Mouse (Mus musculus): ENCODE measurements around the gene Hmga1. TPM values are rescaled to one million over a fixed set of nuclear protein-coding genes. Genes with fewer than 3 reads are reported as not detected.

Hmga1 gene
- total and polyA plus RNA-seq, 3 experiments, result 43.8 to 88.7 (median 83.7) TPM

DNA sequence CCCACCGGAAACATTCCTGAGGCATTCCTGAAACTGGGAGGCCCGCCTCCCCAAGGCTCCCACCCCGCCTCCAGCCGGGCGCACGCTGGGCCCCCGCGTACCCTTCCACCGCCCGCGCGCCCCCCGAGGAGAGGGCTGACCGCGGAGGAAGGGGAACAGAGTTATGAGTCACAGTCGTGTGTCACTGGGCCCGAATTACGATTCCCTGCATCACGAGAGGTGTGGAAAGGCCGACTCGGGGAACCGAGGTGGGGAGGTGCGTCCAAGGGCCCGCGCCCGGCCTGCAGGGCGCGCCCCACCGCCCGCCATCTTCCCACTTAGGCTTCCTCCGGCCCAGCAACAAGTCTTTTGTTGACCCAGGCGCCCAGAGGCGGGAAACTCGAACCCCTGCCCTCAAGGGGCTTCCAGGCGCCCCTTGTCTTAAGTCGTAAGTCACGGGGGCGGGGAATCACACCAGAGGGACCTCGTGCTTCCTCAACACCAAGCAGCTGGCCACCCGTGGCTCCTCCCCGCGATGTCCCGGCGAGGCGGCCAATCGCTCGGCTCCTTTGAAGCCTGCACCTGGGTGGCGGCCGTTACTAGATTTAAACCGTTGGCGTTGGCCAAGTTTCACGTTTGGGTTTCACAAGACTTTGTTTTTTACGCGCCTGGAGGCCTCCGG lies 655 bp upstream of the Hmga1 start:
- H3K4me1 ChIP-seq (ENCODE audit: control insufficient read depth in 1 of 2, insufficient read depth in 2 of 2), result peaks cover 10 to 34% of the 10 kb centered on the region in 2 experiments
- H3K4me3 ChIP-seq (replicated peaks in 1 of 3; ENCODE audit: low read depth in 2 of 3, low read length in 2 of 3, poor library complexity in 1 of 3), result peak overlapping the region in 1 of 3 experiments; percentile 78
- TF ChIP-seq CTCF (conservative IDR thresholded peaks at IDR 0.05 in 1 of 2, IDR thresholded peaks at IDR 0.05 in 1 of 2; ENCODE audit: low read depth in 2 of 2, low read length in 2 of 2) (no peak), USF2 (conservative IDR thresholded peaks at IDR 0.05; ENCODE audit: low read depth, low read length) (no peak), EP300 (IDR thresholded peaks at IDR 0.05; ENCODE audit: low read length) (peak; percentile 38; the same call in 1 of the 2 replicates), POLR2A (IDR thresholded peaks at IDR 0.05; ENCODE audit: low read depth, low read length) (no peak), HCFC1 (IDR thresholded peaks at IDR 0.05; ENCODE audit: low read depth, low read length) (no peak; the same call in 1 of the 2 replicates), JUN (IDR thresholded peaks at IDR 0.05; ENCODE audit: insufficient read depth, low read depth, low read length) (no peak), KAT2A (IDR thresholded peaks at IDR 0.05; ENCODE audit: insufficient replicate concordance, low read length) (no peak), RCOR1 (conservative IDR thresholded peaks at IDR 0.05; ENCODE audit: low read depth, low read length) (0 out of 2 replicates have a peak, but pooled peaks have one; percentile 20), IRF4 (IDR thresholded peaks at IDR 0.05; ENCODE audit: low read depth, low read length) (no peak; the same call in 1 of the 2 replicates), JUND (conservative IDR thresholded peaks at IDR 0.05; ENCODE audit: low read depth, low read length) (no peak), USF1 (IDR thresholded peaks at IDR 0.05; ENCODE audit: low read depth, low read length) (no peak), ZKSCAN1 (IDR thresholded peaks at IDR 0.05; ENCODE audit: borderline replicate concordance, low read depth, low read length) (no peak), ELF1 (IDR thresholded peaks at IDR 0.05; ENCODE audit: low read depth, low read length) (no peak), NELFE (IDR thresholded peaks at IDR 0.05; ENCODE audit: low read depth, low read length) (no peak), ETS1 (conservative IDR thresholded peaks at IDR 0.05; ENCODE audit: low read depth, low read length) (peak; percentile 34; the same call in 1 of the 2 replicates), MAFK (IDR thresholded peaks at IDR 0.05; ENCODE audit: insufficient replicate concordance, low read length) (no peak), ZMIZ1 (IDR thresholded peaks at IDR 0.05; ENCODE audit: low read depth, low read length) (no peak), MYC (IDR thresholded peaks at IDR 0.05; ENCODE audit: low read depth, low read length) (0 out of 2 replicates have a peak, but pooled peaks have one; percentile 58), MEF2A (IDR thresholded peaks at IDR 0.05; ENCODE audit: borderline replicate concordance, low read depth, low read length) (peak; percentile 56), BHLHE40 (IDR thresholded peaks at IDR 0.05; ENCODE audit: low read depth, low read length) (no peak; the same call in 1 of the 2 replicates), CHD2 (IDR thresholded peaks at IDR 0.05; ENCODE audit: low read length) (no peak), RAD21 (IDR thresholded peaks at IDR 0.05; ENCODE audit: low read depth, low read length) (no peak), MXI1 (IDR thresholded peaks at IDR 0.05; ENCODE audit: low read depth, low read length) (peak; percentile 73; the same call in 1 of the 2 replicates), MAX (IDR thresholded peaks at IDR 0.05; ENCODE audit: low read length) (peak; percentile 84), E2F4 (IDR thresholded peaks at IDR 0.05; ENCODE audit: insufficient replicate concordance, low read depth, low read length) (no peak), TBP (conservative IDR thresholded peaks at IDR 0.05; ENCODE audit: low read depth, low read length) (no peak), TCF12 (IDR thresholded peaks at IDR 0.05; ENCODE audit: low read depth, low read length) (peak; percentile 42), POLR2AphosphoS2 (IDR thresholded peaks at IDR 0.05; ENCODE audit: low read depth, low read length) (no peak)
- peak overlapping the region; percentile 94 for H3K27ac ChIP-seq (ENCODE audit: insufficient read depth, low read depth)
- peak; percentile 80 for DNase-seq (ENCODE audit: extremely low read depth)
- H3K4me2 ChIP-seq (ENCODE audit: insufficient read depth, low read depth, poor library complexity, severe bottlenecking), result peak overlapping the region; percentile 76; the same call in 1 of the 2 replicates
- in situ Hi-C loops (cut with MboI; ENCODE audit: low pct_ligation_motif_present, low pct_unique_long_range_greater_than_20kb, low sequenced_read_pairs), result no loop called here
- peaks cover 18% of the 10 kb centered on the region for H3K27me3 ChIP-seq (replicated peaks)
- dilution Hi-C loops (cut with MboI; ENCODE audit: extremely low pct_ligation_motif_present, extremely low pct_unique_long_range_greater_than_20kb, low sequenced_read_pairs), result no loop called here
- H3K79me2 ChIP-seq (replicated peaks; ENCODE audit: control insufficient read depth, extremely low read depth, insufficient read depth, poor library complexity, severe bottlenecking), result peaks cover 37% of the 10 kb centered on the region
- H3K36me3 ChIP-seq (replicated peaks in 1 of 2; ENCODE audit: control insufficient read depth in 1 of 2, insufficient read depth in 1 of 2, low read length in 1 of 2), result peaks cover 0 to 6% of the 10 kb centered on the region in 2 experiments
- peaks cover 8% of the 10 kb centered on the region for H3K9me3 ChIP-seq (replicated peaks; ENCODE audit: low read length)
- H3K9ac ChIP-seq (ENCODE audit: insufficient read depth, low read depth), result peak overlapping the region; percentile 48; the same call in 1 of the 2 replicates
